Mouse (Mus musculus): ENCODE data around the gene 2010111I01Rik. TPM values are rescaled to one million over a fixed set of nuclear protein-coding genes. Genes with fewer than 3 reads are reported as not detected.
A peak's percentile ranks its signal among the peaks of the same experiment; 100 is the strongest.
"Not testable (repeated sequence)": the region's sequence is repeated elsewhere in the genome, so short reads cannot be mapped to it uniquely, and the experiment has no call there.

The 2010111I01Rik gene
- polyA plus RNA-seq, 1 experiment from 2014 or later = 23.5 TPM

DNA sequence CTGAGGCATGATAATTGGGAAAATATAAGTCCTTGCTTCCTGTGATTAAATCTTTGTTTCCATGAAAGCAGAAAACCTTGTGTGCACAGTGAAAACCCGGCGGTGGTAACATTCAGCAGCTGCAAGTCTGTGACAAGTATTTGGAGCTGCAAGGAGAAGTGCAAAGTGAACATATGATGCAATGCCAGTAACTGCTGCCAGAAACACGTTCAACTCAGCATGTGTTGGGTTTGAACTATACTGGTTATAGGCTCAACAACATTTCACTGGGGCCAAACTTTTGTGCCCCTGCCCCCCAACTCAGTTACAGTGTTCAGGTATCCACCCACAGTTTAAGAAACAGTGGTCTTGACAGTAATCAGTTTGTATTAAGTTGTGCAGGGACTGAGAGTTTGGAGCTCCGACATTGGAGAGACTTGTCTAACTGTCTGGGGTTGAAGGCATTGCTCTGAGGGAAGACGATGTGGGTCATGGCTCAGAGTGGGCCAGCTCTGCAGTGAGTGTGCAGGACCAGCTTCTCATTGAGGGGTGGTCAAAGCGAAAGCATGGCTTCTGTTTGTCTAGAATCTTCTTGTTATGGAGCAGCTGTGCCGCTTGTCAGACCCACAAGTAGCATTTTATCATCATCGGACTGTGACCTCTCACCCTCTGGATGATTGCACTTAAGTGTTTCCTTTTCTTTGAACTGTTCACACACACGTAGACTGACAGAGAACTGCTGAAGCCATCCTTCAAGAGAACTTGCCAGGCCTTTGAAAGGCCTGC lies 109.4 kb downstream of the 2010111I01Rik start:
- WGBS = 76% methylated on average over 9 of the region's 9 CpGs
- DNase-seq (ENCODE audit: low spot score) (peak; percentile 59), ATAC-seq (peak; percentile 26; the same call in 1 of the 2 replicates)

DNA sequence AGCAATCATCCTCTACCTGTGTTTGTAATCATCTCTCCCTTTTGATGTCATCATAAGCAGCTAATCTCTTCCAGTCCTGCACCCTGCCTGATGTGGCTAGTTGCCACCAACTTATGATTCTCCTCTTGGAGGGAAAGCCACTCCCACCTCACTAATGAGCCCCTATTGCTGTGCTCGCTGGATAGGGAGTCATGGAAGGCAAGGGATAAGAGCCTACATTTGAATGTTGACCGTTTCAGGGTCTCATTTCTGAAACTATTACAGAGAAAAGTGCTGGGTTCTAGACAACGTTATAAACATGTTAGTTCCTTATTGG lies 109.9 kb downstream of the 2010111I01Rik start:
- H3K4me2 ChIP-seq (ENCODE audit: low read length) = no peak overlapping the region
- no peak overlapping the region for H3K9ac ChIP-seq (ENCODE audit: low read length)
- WGBS = 66% methylated on average over 3 of the region's 3 CpGs
- no peaks in the 10 kb centered on the region for H3K4me1 ChIP-seq (ENCODE audit: control insufficient read depth, insufficient read depth, low read length)
- ATAC-seq (no peak), DNase-seq (ENCODE audit: low spot score) (no peak)
- no peaks in the 10 kb centered on the region for H3K27me3 ChIP-seq (replicated peaks; ENCODE audit: control insufficient read depth, insufficient read depth, low read length)
- no peak overlapping the region for H3K27ac ChIP-seq (ENCODE audit: low read depth, low read length)
- no peaks in the 10 kb centered on the region for H3K36me3 ChIP-seq (ENCODE audit: control insufficient read depth, insufficient read depth, low read length)
- H3K4me3 ChIP-seq (ENCODE audit: low read depth, low read length) = no peak overlapping the region
- H3K9me3 ChIP-seq (replicated peaks; ENCODE audit: control insufficient read depth, low read length) = no peaks in the 10 kb centered on the region

More for the DNA sequence above, 109.4 kb downstream of the 2010111I01Rik start:
- H3K4me3 ChIP-seq (ENCODE audit: low read depth, low read length) = no peak overlapping the region
- H3K4me2 ChIP-seq (ENCODE audit: low read length) = no peak overlapping the region
- no peaks in the 10 kb centered on the region for H3K36me3 ChIP-seq (ENCODE audit: control insufficient read depth, insufficient read depth, low read length)
- peak overlapping the region; percentile 14; the same call in 1 of the 2 replicates for H3K27ac ChIP-seq (ENCODE audit: low read depth, low read length)
- no peak overlapping the region for H3K9ac ChIP-seq (ENCODE audit: low read length)
- H3K4me1 ChIP-seq (ENCODE audit: control insufficient read depth, insufficient read depth, low read length) = no peaks in the 10 kb centered on the region
- H3K9me3 ChIP-seq (replicated peaks; ENCODE audit: control insufficient read depth, low read length) = no peaks in the 10 kb centered on the region
- H3K27me3 ChIP-seq (replicated peaks; ENCODE audit: control insufficient read depth, insufficient read depth, low read length) = no peaks in the 10 kb centered on the region

DNA sequence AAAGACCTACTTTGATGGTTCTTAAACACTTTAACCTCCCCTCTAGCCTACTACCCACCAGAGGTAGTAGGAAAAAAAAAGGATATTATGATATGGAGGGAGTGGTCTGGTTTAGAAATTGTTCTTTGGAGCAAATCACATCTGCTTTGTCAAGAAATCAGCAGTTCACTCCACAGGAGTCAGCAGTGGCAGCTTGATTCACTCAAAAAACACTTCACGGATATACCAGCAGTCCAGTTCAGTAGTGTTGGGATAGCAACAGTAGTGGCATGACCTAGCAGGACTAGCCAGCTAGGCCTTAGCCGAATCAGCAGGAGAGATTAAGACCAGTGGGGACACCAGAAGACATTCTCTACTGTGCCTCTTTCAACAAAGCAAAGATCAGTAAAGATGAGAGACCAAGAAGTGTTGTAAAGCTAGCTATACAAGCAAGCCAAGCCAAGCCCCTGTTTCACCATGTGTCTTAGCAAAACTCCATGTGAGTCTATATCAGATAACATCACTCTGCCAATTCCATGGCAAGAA lies 110.7 kb downstream of the 2010111I01Rik start:
- Histone ChIP-seq H3K4me1 (ENCODE audit: control insufficient read depth, insufficient read depth, low read length) (no peaks in the 10 kb centered on the region), H3K27me3 (replicated peaks; ENCODE audit: control insufficient read depth, insufficient read depth, low read length) (no peaks in the 10 kb centered on the region), H3K27ac (ENCODE audit: low read depth, low read length) (no peak overlapping the region), H3K9ac (ENCODE audit: low read length) (no peak overlapping the region), H3K36me3 (ENCODE audit: control insufficient read depth, insufficient read depth, low read length) (no peaks in the 10 kb centered on the region), H3K4me3 (ENCODE audit: low read depth, low read length) (no peak overlapping the region), H3K4me2 (ENCODE audit: low read length) (no peak overlapping the region), H3K9me3 (replicated peaks; ENCODE audit: control insufficient read depth, low read length) (no peaks in the 10 kb centered on the region)
- WGBS = 90% methylated on average over 2 of the region's 2 CpGs
- no peak for DNase-seq (ENCODE audit: low spot score)
- no peak for ATAC-seq

DNA sequence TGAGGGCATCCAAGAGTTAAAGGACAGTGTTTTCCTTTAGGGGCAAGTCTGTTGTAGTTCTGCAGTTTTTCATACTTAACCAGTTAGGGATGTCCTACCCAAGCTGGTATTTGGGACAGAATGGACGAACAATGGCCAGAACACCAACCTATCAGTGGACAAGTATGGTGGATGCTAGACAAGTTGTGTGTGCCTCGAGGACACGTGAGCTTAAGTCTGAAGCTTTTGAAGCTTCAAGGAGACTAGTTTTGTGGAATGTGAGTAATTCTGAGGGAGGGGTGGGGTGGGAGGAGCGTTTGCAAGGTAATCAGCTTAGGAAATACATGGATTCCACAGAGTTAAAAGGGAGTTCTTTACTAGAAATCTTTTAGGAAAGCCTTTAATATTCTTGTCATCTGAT lies 115.5 kb downstream of the 2010111I01Rik start:
- DNase-seq (ENCODE audit: low spot score) (no peak), ATAC-seq (no peak)
- H3K36me3 ChIP-seq (ENCODE audit: control insufficient read depth, insufficient read depth, low read length) = no peaks in the 10 kb centered on the region
- H3K27ac ChIP-seq (ENCODE audit: low read depth, low read length) = no peak overlapping the region
- no peaks in the 10 kb centered on the region for H3K4me1 ChIP-seq (ENCODE audit: control insufficient read depth, insufficient read depth, low read length)
- H3K4me2 ChIP-seq (ENCODE audit: low read length) = no peak overlapping the region
- H3K9ac ChIP-seq (ENCODE audit: low read length) = no peak overlapping the region
- no peaks in the 10 kb centered on the region for H3K27me3 ChIP-seq (replicated peaks; ENCODE audit: control insufficient read depth, insufficient read depth, low read length)
- 40% methylated on average over 4 of the region's 4 CpGs for WGBS
- no peaks in the 10 kb centered on the region for H3K9me3 ChIP-seq (replicated peaks; ENCODE audit: control insufficient read depth, low read length)
- H3K4me3 ChIP-seq (ENCODE audit: low read depth, low read length) = no peak overlapping the region

DNA sequence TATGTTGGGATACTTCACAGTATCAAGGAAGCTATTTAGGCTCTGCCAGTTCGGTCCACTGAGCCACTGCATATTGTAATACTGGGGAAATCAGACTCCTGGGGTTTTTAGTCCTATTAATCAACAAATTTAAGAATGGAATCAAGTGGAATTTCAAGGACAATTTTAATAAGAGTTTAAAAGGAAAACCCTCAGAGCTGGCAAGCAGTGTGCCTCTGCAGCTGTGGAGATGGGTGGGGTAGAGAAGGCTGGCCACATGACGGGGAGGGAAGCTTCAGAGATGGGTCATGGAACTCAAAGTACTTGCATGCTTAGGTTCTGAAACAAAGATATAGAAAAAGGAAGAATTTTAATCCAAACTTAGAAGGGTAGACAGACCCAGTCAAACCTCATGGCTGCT lies 116.1 kb downstream of the 2010111I01Rik start:
- no peak for DNase-seq (ENCODE audit: low spot score)
- Histone ChIP-seq H3K4me1 (ENCODE audit: control insufficient read depth, insufficient read depth, low read length) (no peaks in the 10 kb centered on the region), H3K9me3 (replicated peaks; ENCODE audit: control insufficient read depth, low read length) (no peaks in the 10 kb centered on the region), H3K27me3 (replicated peaks; ENCODE audit: control insufficient read depth, insufficient read depth, low read length) (no peaks in the 10 kb centered on the region), H3K36me3 (ENCODE audit: control insufficient read depth, insufficient read depth, low read length) (no peaks in the 10 kb centered on the region), H3K4me2 (ENCODE audit: low read length) (no peak overlapping the region), H3K9ac (ENCODE audit: low read length) (no peak overlapping the region), H3K27ac (ENCODE audit: low read depth, low read length) (no peak overlapping the region), H3K4me3 (ENCODE audit: low read depth, low read length) (no peak overlapping the region)
- no peak for ATAC-seq
- WGBS = 79% methylated on average over 2 of the region's 2 CpGs

- no peak for DNase-seq (ENCODE audit: low spot score)
- Histone ChIP-seq H3K27me3 (replicated peaks; ENCODE audit: control insufficient read depth, insufficient read depth, low read length) (no peaks in the 10 kb centered on the region), H3K4me1 (ENCODE audit: control insufficient read depth, insufficient read depth, low read length) (no peaks in the 10 kb centered on the region), H3K4me3 (ENCODE audit: low read depth, low read length) (no peak overlapping the region), H3K27ac (ENCODE audit: low read depth, low read length) (no peak overlapping the region), H3K9me3 (replicated peaks; ENCODE audit: control insufficient read depth, low read length) (no peaks in the 10 kb centered on the region), H3K9ac (ENCODE audit: low read length) (no peak overlapping the region), H3K36me3 (ENCODE audit: control insufficient read depth, insufficient read depth, low read length) (no peaks in the 10 kb centered on the region), H3K4me2 (ENCODE audit: low read length) (no peak overlapping the region)
- WGBS = 75% methylated on average over 5 of the region's 5 CpGs
- ATAC-seq = no peak
These were observed 118.0 kb downstream of the 2010111I01Rik start for GRCm38 (mm10) chr13:63082555-63083136.

- not testable (repeated sequence) for H3K27me3 ChIP-seq (replicated peaks; ENCODE audit: control insufficient read depth, insufficient read depth, low read length); H3K27ac ChIP-seq (ENCODE audit: low read depth, low read length); H3K4me1 ChIP-seq (ENCODE audit: control insufficient read depth, insufficient read depth, low read length); H3K4me2 ChIP-seq (ENCODE audit: low read length); DNase-seq (ENCODE audit: low spot score); ATAC-seq; H3K36me3 ChIP-seq (ENCODE audit: control insufficient read depth, insufficient read depth, low read length); H3K4me3 ChIP-seq (ENCODE audit: low read depth, low read length); H3K9ac ChIP-seq (ENCODE audit: low read length); H3K9me3 ChIP-seq (replicated peaks; ENCODE audit: control insufficient read depth, low read length)
- 72% methylated on average over 7 of the region's 7 CpGs for WGBS
These were observed 118.4 kb downstream of the 2010111I01Rik start for GRCm38 (mm10) chr13:63083139-63083538.

GRCm38 (mm10) chr13:63083663-63084062 lies 119.0 kb downstream of the 2010111I01Rik start:
- Histone ChIP-seq H3K9me3 (replicated peaks; ENCODE audit: control insufficient read depth, low read length) (no peaks in the 10 kb centered on the region), H3K36me3 (ENCODE audit: control insufficient read depth, insufficient read depth, low read length) (no peaks in the 10 kb centered on the region), H3K27me3 (replicated peaks; ENCODE audit: control insufficient read depth, insufficient read depth, low read length) (no peaks in the 10 kb centered on the region), H3K4me3 (ENCODE audit: low read depth, low read length) (no peak overlapping the region), H3K4me1 (ENCODE audit: control insufficient read depth, insufficient read depth, low read length) (no peaks in the 10 kb centered on the region), H3K4me2 (ENCODE audit: low read length) (no peak overlapping the region), H3K9ac (ENCODE audit: low read length) (no peak overlapping the region), H3K27ac (ENCODE audit: low read depth, low read length) (no peak overlapping the region)
- ATAC-seq (no peak), DNase-seq (ENCODE audit: low spot score) (no peak)
- WGBS = 71% methylated on average over 8 of the region's 8 CpGs

Data from forebrain, embryonic 14.5 days (tissue).